Mouse (Mus musculus) cerebellum, adult (tissue): ENCODE measurements around the gene Olfr235.
"Not testable (repeated sequence)": the region's sequence is repeated elsewhere in the genome, so short reads cannot be mapped to it uniquely, and the experiment has no call there.

Experiments
- ATAC-seq: cut with Nextera tagmentation; 2 replicates; pipeline ENCODE4 v1.9.2; 2017; ENCODE audit warnings: mild to moderate bottlenecking, moderate library complexity, mixed read lengths; ENCODE audit not compliant: insufficient number of reproducible peaks, low FRiP score, low TSS enrichment

Olfr235 gene

GRCm38 (mm10) chr19:12260732-12261131 lies at the start of gene Olfr235:
Olfr235 (plus strand) TSS chr19:12261032.
- no peak for ATAC-seq

- not testable (repeated sequence) for ATAC-seq
Measured at GRCm38 (mm10) chr19:12232496-12232895, 28.3 kb upstream of the Olfr235 start, which contains the start of gene Olfr1432. Olfr1432 (minus strand) TSS chr19:12232596.

- ATAC-seq, result no peak
Measured at GRCm38 (mm10) chr19:12241559-12241958, 19.3 kb upstream of the Olfr235 start, which contains the start of gene Olfr262. Olfr262 (minus strand) TSS chr19:12241659.

GRCm38 (mm10) chr19:12279554-12279953 lies 18.7 kb downstream of the Olfr235 start, which contains the start of gene Olfr1434:
Olfr1434 (plus strand) TSS chr19:12279854.
- ATAC-seq, result no peak

GRCm38 (mm10) chr19:12292979-12293378 lies 32.1 kb downstream of the Olfr235 start:
- ATAC-seq, result no peak

GRCm38 (mm10) chr19:12299030-12299429 lies 38.2 kb downstream of the Olfr235 start, which contains the start of gene Olfr1436:
Olfr1436 (minus strand) TSS chr19:12299130.
- not testable (repeated sequence) for ATAC-seq
